Mouse (Mus musculus): Measurements from ENCODE around the gene Cyp2u1. TPM values are rescaled to one million over a fixed set of nuclear protein-coding genes. Genes with fewer than 3 reads are reported as not detected.

Gene Cyp2u1
- 1.7 and 2.5 TPM in 2 replicates for polyA plus RNA-seq (2015; fragmentation: Nextera tagmentation; extraction: Ambion mirVana)

DNA sequence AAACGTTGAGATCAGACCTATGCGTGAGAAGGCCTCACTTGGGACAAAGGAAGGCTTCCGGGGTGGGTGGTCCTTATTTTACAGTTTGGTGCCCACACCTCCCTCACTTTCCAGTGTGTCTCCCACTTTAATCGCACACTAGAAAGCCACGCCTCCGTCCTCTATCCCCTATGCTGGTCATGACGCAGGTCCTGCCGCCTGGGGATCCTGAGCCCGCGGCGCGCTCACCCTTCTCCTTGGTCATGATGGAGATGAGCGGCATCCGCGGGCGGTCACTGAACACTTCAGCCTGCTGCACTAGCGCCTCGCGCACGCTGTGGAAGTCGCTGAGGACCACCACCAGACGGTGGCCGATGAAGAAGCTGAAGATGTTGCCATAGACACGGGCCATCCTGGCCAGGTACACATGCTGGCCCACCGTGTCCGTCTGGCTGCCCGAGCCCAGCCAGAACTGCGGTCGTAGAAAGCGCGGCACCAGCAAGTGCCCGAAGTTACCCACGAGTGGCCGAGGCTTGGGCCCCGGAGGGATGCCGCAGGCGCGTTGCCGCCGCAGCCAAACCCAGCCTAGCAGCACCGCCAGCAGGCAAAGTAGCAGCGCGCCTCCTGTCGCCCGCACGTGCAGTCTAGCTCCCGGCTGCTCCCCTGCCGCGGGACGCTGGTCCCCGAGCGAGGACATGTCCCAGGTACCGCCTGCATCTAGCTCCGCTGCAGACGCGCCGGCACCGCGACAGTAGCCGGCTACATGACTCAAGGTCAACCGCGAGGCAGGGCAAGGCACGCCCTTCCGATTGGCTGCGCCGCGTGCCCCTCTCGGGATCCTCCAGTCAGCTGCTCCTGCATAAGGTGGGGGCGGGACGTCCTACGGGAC lies at the start of gene Cyp2u1:
Cyp2u1 (minus strand) TSS at position 776 of the 868 bp plus-strand sequence.

DNA sequence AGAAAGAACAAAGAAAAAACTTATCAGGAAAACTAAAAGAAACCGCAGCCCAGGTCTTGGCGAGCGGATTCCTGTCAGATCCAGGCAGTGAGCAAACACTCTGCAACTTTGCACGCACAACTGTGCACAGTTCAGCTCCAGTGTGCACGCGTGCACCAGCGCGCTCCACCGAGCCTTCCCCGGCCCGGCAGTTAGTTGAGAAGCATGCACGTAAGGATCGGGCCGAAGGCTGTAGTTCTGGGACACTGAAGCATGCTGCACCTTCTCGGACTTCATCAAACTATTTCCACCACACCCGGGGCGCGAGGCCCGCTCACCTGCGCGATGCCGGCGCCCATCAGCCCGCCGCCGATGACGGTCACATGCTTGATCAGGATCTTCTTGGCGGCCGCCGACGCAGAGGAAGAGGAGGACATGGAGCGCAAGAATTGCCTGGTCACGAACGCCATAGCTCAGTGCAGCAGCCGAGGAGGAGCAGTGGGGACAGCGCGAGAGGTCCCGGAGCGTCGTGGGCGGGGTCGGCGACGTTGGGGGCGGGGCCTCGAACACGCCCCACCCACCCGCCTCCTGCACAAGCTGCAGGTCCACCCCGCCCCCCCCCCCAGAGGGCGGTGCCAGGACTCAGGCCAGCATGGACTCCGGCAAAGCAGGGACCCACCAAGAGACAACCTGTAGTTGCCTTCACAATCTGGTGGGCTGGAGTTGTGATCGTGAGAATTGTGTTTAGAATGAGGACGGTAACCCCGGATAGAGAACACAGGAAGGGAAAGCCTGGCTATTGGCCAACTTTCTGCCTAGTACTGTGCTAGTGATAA lies 31.3 kb downstream of the Cyp2u1 start, which contains the start of gene Hadh:
Hadh (minus strand) TSS at position 543 of the 815 bp plus-strand sequence.

Other genes starting within 250 kb of the Cyp2u1 start
- gene Lef1, start 192.8 kb downstream of the Cyp2u1 start, polyA plus RNA-seq (2015; fragmentation: Nextera tagmentation; extraction: Ambion mirVana): 1.7 and 2.6 TPM in 2 replicates
- 205 and 209 TPM in 2 replicates for gene Hadh, start 31.1 kb downstream of the Cyp2u1 start, polyA plus RNA-seq (2015; fragmentation: Nextera tagmentation; extraction: Ambion mirVana)
- gene Sgms2, start 188.2 kb upstream of the Cyp2u1 start, polyA plus RNA-seq (2015; fragmentation: Nextera tagmentation; extraction: Ambion mirVana): 1.4 and 4.0 TPM in 2 replicates